Comparison of ENCODE assay signal across 12 mouse cellular contexts in genomic region chr9:65742777-65743176, GRCm38 (mm10).
"Had no signal": no experiment of that assay in that cellular context is flagged by ENCODE, and none has a peak within 500 bp of the region (broad histone marks: within the 10 kb centered on the region; RNA-seq: fewer than 3 reads in every experiment).

No protein-coding gene starts in this region.

- H3K4me3 ChIP-seq: limb, embryonic 12.5 days; liver, embryonic 13.5 days; lung, embryonic 15.5 days had no signal

- H3K9me3 ChIP-seq: limb, embryonic 12.5 days; liver, embryonic 13.5 days; lung, embryonic 15.5 days had no signal

- H3K36me3 ChIP-seq: lung, embryonic 15.5 days had no signal

- H3K4me2 ChIP-seq: limb, embryonic 12.5 days; liver, embryonic 13.5 days; lung, embryonic 15.5 days had no signal

- H3K9ac ChIP-seq: limb, embryonic 12.5 days; liver, embryonic 13.5 days; liver, postnatal 0 days; lung, embryonic 15.5 days had no signal

- ATAC-seq: intestine, postnatal 0 days; liver, postnatal 0 days had no signal

- H3K27ac ChIP-seq: limb, embryonic 12.5 days; liver, embryonic 13.5 days; lung, embryonic 15.5 days; stomach, postnatal 0 days had no signal

- H3K27me3 ChIP-seq: limb, embryonic 12.5 days; liver, embryonic 13.5 days; lung, embryonic 15.5 days had no signal

- DNase-seq: kidney, adult 8-10 months; kidney, postnatal 25 days; layer of hippocampus, adult 9-11 months; liver; liver, embryonic 13.5 days; liver, postnatal 0 days; lung, postnatal 36 days; thymus, postnatal 4 days had no signal
